Mouse (Mus musculus): ENCODE results near the gene Ssbp2. TPM values are rescaled to one million over a fixed set of nuclear protein-coding genes. Genes with fewer than 3 reads are reported as not detected.

The Ssbp2 gene
- polyA plus RNA-seq, 1 experiment from 2014 or later: 204 TPM

DNA sequence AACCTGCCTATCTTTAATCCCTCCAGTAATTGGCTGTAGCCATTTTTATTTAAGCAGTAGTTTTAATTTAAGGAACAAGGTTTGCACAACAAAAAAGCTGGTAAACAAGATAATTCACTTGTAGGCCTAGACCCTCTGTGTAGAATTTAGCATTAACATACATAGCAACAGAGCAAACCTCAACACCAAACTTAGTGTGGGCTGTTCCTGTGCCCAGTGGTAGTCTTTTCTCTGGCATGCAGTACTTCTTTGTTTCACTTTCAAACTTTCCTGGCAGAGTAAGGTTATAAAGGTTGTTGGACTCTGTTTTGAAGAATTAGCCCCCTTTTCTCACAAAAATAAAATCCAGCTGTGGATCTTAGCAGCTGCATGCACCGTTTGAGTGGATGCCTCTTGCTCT lies 48.9 kb downstream of the Ssbp2 start:
- Histone ChIP-seq H3K9ac (no peak overlapping the region), H3K27me3 (ENCODE audit: control insufficient read depth, insufficient read depth, low read length) (no peaks in the 10 kb centered on the region), H3K4me1 (replicated peaks; ENCODE audit: control insufficient read depth, insufficient read depth, low read length) (no peaks in the 10 kb centered on the region), H3K36me3 (replicated peaks; ENCODE audit: control insufficient read depth, insufficient read depth) (no peaks in the 10 kb centered on the region), H3K4me3 (replicated peaks; ENCODE audit: low read length) (no peak overlapping the region), H3K4me2 (replicated peaks) (no peak overlapping the region), H3K9me3 (ENCODE audit: control insufficient read depth, low read length) (no peaks in the 10 kb centered on the region), H3K27ac (no peak overlapping the region)
- ATAC-seq (ENCODE audit: low FRiP score) (no peak), DNase-seq (ENCODE audit: low spot score) (no peak)
- 94% methylated on average over 1 of the region's 1 CpGs for WGBS

DNA sequence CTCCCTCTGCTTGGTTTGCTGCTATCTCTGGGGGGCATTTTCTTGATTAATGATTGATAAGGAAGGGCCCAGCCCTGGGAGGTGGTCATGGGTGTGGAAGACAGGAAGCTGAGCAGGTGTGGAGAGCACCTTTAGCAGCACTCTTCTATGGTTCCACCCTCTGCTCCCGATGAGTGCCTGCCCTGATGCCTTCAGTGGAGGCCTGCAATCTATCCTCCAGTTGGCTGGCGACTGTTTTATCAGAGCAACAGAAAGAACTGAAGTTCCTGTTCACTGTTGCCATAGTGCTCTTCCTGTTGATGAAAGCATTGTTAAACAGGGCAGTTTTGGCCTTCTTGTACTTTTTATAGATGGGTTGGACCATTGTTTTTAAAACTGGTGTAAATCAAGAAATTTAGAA lies 49.4 kb downstream of the Ssbp2 start:
- Histone ChIP-seq H3K9me3 (ENCODE audit: control insufficient read depth, low read length) (no peaks in the 10 kb centered on the region), H3K4me2 (replicated peaks) (no peak overlapping the region), H3K4me1 (replicated peaks; ENCODE audit: control insufficient read depth, insufficient read depth, low read length) (no peaks in the 10 kb centered on the region), H3K36me3 (replicated peaks; ENCODE audit: control insufficient read depth, insufficient read depth) (no peaks in the 10 kb centered on the region), H3K27ac (no peak overlapping the region), H3K4me3 (replicated peaks; ENCODE audit: low read length) (no peak overlapping the region), H3K27me3 (ENCODE audit: control insufficient read depth, insufficient read depth, low read length) (no peaks in the 10 kb centered on the region), H3K9ac (no peak overlapping the region)
- DNase-seq (ENCODE audit: low spot score): no peak
- WGBS: 83% methylated on average over 2 of the region's 2 CpGs
- ATAC-seq (ENCODE audit: low FRiP score): no peak

DNA sequence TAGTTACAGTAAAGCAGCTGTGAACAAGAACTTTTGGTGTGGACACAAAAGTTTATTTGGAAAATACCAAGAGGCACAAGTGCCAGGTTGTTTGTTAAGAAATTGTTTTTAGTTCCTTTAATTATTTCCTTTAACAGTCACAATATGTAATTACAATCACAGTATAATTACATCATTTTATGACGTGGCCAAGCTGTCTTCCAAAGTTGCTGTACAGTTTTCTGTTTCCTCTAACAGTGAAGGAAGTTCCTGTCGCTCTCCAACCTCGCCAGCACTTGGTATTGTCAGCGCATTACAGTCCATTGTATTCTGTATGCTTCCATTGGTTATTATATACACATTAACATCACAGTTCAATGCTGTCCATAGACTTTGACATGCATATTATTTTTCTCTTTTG lies 54.9 kb downstream of the Ssbp2 start:
- Histone ChIP-seq H3K4me2 (replicated peaks) (no peak overlapping the region), H3K27ac (no peak overlapping the region), H3K9ac (no peak overlapping the region), H3K4me3 (replicated peaks; ENCODE audit: low read length) (no peak overlapping the region), H3K9me3 (ENCODE audit: control insufficient read depth, low read length) (no peaks in the 10 kb centered on the region), H3K27me3 (ENCODE audit: control insufficient read depth, insufficient read depth, low read length) (no peaks in the 10 kb centered on the region), H3K36me3 (replicated peaks; ENCODE audit: control insufficient read depth, insufficient read depth) (no peaks in the 10 kb centered on the region), H3K4me1 (replicated peaks; ENCODE audit: control insufficient read depth, insufficient read depth, low read length) (0 out of 2 replicates have a peak, but pooled peaks cover under 1% of the 10 kb centered on the region)
- ATAC-seq (ENCODE audit: low FRiP score) (no peak), DNase-seq (ENCODE audit: low spot score) (no peak)
- 92% methylated on average over 4 of the region's 4 CpGs for WGBS

DNA sequence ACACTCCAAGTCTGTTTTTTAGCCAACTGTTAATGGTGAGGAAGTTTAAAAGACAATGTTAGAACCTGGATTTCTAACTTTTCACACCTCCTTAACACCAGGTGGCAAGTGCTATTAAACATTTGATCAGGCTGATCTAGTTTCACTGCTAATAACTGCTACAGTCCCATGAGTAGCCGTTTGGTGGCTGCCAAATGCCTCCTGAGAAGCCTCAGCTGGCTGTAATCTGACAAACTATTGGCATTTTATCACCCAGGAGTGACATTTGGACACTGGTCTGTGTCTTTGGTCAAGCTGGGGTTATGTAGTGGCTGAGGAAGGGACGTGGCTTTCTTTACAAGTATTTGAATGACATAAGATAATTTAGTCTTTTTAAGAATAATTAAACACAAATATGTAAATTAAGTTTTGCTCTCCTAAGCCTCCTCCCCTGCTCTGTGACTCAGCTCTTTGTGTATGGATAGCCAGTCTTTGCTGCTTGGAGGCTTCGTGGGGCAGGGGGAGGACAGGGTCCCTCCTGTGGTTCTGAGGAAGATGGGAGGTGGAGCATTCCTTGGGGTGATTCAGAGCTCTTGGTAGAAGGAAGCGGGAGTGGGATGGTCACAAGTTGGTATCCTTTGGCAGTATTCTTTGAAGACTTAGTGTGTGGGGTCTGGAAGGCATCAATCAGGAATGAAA lies 60.1 kb downstream of the Ssbp2 start:
- no peak overlapping the region for H3K4me3 ChIP-seq (replicated peaks; ENCODE audit: low read length)
- no peak overlapping the region for H3K4me2 ChIP-seq (replicated peaks)
- H3K9ac ChIP-seq: no peak overlapping the region
- ATAC-seq (ENCODE audit: low FRiP score) (no peak), DNase-seq (ENCODE audit: low spot score) (no peak)
- H3K36me3 ChIP-seq (replicated peaks; ENCODE audit: control insufficient read depth, insufficient read depth): no peaks in the 10 kb centered on the region
- no peaks in the 10 kb centered on the region for H3K27me3 ChIP-seq (ENCODE audit: control insufficient read depth, insufficient read depth, low read length)
- H3K4me1 ChIP-seq (replicated peaks; ENCODE audit: control insufficient read depth, insufficient read depth, low read length): peaks cover 7% of the 10 kb centered on the region; the same call in 1 of the 2 replicates
- no peaks in the 10 kb centered on the region for H3K9me3 ChIP-seq (ENCODE audit: control insufficient read depth, low read length)
- 29% methylated on average over 4 of the region's 4 CpGs for whole genome bisulfite sequencing
- no peak overlapping the region for H3K27ac ChIP-seq

DNA sequence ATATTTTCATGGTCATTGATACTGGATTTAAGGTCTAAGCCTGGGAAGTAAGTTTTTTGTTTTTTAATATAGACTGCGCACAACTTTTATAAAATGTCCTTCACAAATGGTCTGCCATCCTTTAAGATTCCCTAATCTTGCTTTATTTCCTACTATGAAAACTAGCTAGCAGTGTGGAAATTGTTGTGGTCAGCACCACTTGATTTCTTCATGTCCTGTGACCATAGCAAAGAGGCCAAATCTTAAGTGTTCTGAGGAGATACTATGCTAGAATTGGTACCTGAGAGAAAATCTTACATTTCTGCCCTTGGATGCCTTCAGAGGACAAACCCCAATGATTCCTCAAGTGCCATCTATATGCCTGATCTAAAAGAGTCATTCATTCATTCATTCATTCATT lies 60.9 kb downstream of the Ssbp2 start:
- Histone ChIP-seq H3K27me3 (ENCODE audit: control insufficient read depth, insufficient read depth, low read length) (no peaks in the 10 kb centered on the region), H3K9ac (no peak overlapping the region), H3K9me3 (ENCODE audit: control insufficient read depth, low read length) (no peaks in the 10 kb centered on the region), H3K4me1 (replicated peaks; ENCODE audit: control insufficient read depth, insufficient read depth, low read length) (peaks cover 7% of the 10 kb centered on the region; the same call in 1 of the 2 replicates), H3K4me2 (replicated peaks) (no peak overlapping the region), H3K36me3 (replicated peaks; ENCODE audit: control insufficient read depth, insufficient read depth) (no peaks in the 10 kb centered on the region), H3K27ac (no peak overlapping the region), H3K4me3 (replicated peaks; ENCODE audit: low read length) (no peak overlapping the region)
- no peak for ATAC-seq (ENCODE audit: low FRiP score)
- WGBS: 100% methylated on average over 1 of the region's 1 CpGs
- DNase-seq (ENCODE audit: low spot score): no peak

DNA sequence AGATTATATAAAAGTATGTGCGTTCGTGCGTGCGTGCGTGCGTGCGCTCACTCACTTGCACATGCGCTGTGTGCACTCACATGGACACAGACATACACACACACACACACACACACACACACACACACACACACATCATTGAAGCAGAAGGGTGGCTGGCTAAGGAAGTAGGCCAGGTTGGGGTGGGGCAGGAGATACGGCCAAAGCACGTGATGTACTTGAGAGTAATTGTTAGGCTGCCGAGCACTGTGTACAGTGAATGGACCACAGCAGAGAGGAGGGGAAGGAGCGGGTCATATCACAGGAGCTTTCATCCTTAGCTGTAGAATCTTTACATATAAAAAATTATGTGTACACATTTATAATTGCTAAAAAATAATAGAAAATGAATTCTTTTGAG lies 66.0 kb downstream of the Ssbp2 start:
- Histone ChIP-seq H3K27me3 (ENCODE audit: control insufficient read depth, insufficient read depth, low read length) (no peaks in the 10 kb centered on the region), H3K27ac (no peak overlapping the region), H3K4me2 (replicated peaks) (no peak overlapping the region), H3K36me3 (replicated peaks; ENCODE audit: control insufficient read depth, insufficient read depth) (no peaks in the 10 kb centered on the region; the same call in 1 of the 2 replicates), H3K4me3 (replicated peaks; ENCODE audit: low read length) (no peak overlapping the region), H3K4me1 (replicated peaks; ENCODE audit: control insufficient read depth, insufficient read depth, low read length) (0 out of 2 replicates have a peak, but pooled peaks cover 3% of the 10 kb centered on the region), H3K9ac (no peak overlapping the region), H3K9me3 (ENCODE audit: control insufficient read depth, low read length) (no peaks in the 10 kb centered on the region)
- no peak for DNase-seq (ENCODE audit: low spot score)
- WGBS: 98% methylated on average over 12 of the region's 12 CpGs
- ATAC-seq (ENCODE audit: low FRiP score): no peak

DNA sequence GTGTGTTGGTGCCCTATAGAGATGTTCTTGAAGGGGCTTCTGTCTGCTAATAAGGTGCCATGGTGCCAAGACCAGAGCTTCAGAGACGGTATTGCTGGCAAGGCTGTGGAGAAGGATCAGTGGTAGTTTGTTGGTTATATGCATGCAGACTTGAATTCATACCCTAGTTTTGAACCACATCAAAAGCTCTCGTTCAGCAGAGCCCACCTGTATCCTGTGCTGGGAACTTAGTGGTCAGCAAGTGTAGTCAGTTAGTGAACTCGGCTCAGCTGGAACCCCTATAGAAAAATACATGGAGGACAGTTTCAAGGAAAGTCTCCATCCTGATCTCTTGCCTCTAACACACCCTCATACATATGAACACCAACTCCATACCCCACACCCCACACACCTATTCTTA lies 69.7 kb downstream of the Ssbp2 start:
- no peak for ATAC-seq (ENCODE audit: low FRiP score)
- Histone ChIP-seq H3K9ac (no peak overlapping the region), H3K9me3 (ENCODE audit: control insufficient read depth, low read length) (no peaks in the 10 kb centered on the region), H3K27me3 (ENCODE audit: control insufficient read depth, insufficient read depth, low read length) (no peaks in the 10 kb centered on the region), H3K4me3 (replicated peaks; ENCODE audit: low read length) (no peak overlapping the region), H3K36me3 (replicated peaks; ENCODE audit: control insufficient read depth, insufficient read depth) (peaks cover 8% of the 10 kb centered on the region; the same call in 1 of the 2 replicates), H3K4me2 (replicated peaks) (no peak overlapping the region), H3K4me1 (replicated peaks; ENCODE audit: control insufficient read depth, insufficient read depth, low read length) (no peaks in the 10 kb centered on the region), H3K27ac (no peak overlapping the region)
- WGBS: 96% methylated on average over 3 of the region's 3 CpGs
- no peak for DNase-seq (ENCODE audit: low spot score)

DNA sequence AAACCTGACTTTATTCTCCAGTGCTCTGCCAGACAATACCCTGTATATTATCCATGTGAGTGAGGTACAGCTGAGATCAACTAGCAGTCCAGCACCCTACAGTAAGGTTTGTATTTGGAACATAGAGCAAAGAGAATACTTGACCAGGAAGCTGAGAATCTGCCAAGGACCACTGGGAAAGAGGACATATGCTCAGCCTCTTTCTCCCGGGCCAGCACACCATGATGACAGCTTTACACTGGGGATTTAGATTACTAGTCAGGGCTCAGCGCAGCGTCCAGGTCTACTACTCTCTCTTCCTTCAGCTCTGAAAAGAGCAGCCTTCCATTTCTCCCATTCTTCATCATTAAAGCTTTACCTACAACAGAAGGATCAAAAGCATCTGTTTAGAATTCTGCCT lies 76.6 kb downstream of the Ssbp2 start:
- DNase-seq (ENCODE audit: low spot score): no peak
- whole genome bisulfite sequencing: 67% methylated on average over 3 of the region's 3 CpGs
- Histone ChIP-seq H3K9me3 (ENCODE audit: control insufficient read depth, low read length) (no peaks in the 10 kb centered on the region), H3K36me3 (replicated peaks; ENCODE audit: control insufficient read depth, insufficient read depth) (peaks cover 14% of the 10 kb centered on the region; the same call in 1 of the 2 replicates), H3K27ac (no peak overlapping the region), H3K4me3 (replicated peaks; ENCODE audit: low read length) (no peak overlapping the region), H3K4me1 (replicated peaks; ENCODE audit: control insufficient read depth, insufficient read depth, low read length) (no peaks in the 10 kb centered on the region), H3K4me2 (replicated peaks) (no peak overlapping the region), H3K27me3 (ENCODE audit: control insufficient read depth, insufficient read depth, low read length) (no peaks in the 10 kb centered on the region), H3K9ac (no peak overlapping the region)
- no peak for ATAC-seq (ENCODE audit: low FRiP score)

DNA sequence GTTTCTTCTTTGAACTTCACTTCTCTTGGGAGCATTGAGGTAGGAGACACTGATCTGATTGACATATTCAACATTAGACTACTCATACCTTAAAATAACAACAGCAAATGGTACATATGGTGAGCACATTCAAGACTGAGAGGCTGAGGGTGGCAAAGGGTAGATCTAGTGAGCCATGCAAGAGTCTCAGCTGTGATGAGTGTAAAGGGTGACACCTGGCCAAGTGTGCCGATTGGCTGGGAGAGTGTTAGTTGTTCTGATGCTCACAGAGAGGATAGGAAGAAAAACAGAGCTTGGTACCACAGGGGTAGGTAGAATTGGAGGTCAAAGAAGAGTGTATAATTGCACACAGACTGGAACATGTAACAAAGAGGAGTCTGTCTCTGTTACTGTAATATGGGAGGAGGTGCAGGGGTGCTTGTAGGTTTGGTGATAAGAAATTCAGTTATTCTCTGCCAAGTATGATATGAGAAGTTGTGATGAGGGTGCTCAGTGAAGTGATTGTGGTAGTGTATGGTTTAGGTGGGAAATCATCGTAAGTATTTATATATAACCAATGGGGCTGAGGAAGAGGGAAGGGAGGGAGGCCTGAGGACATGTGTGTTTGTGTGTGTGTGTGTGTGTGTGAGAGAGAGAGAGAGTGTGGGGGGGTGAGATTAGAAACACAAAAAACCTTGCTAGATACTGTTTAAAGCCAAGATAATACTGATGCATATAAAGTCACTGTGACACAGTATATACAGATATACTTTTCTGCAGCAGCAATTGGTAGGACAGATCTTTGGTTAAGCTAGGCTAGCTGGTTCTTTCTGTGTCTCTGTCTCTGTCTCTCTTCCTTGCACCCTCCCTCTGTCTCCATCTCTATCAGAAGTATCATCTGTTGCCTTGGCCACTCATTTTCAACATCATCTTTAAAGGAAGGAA lies 80.3 kb downstream of the Ssbp2 start:
- Histone ChIP-seq H3K36me3 (replicated peaks; ENCODE audit: control insufficient read depth, insufficient read depth) (peaks cover 6% of the 10 kb centered on the region; the same call in 1 of the 2 replicates), H3K27me3 (ENCODE audit: control insufficient read depth, insufficient read depth, low read length) (no peaks in the 10 kb centered on the region), H3K4me1 (replicated peaks; ENCODE audit: control insufficient read depth, insufficient read depth, low read length) (no peaks in the 10 kb centered on the region), H3K27ac (no peak overlapping the region), H3K4me3 (replicated peaks; ENCODE audit: low read length) (no peak overlapping the region), H3K9me3 (ENCODE audit: control insufficient read depth, low read length) (no peaks in the 10 kb centered on the region), H3K9ac (no peak overlapping the region), H3K4me2 (replicated peaks) (no peak overlapping the region)
- no peak for DNase-seq (ENCODE audit: low spot score)
- no peak for ATAC-seq (ENCODE audit: low FRiP score)
- WGBS: 95% methylated on average over 2 of the region's 2 CpGs

Data from hindbrain, embryonic 14.5 days (tissue).